Mouse (Mus musculus): ENCODE results near the gene Ranbp17. TPM values are rescaled to one million over a fixed set of nuclear protein-coding genes. Genes with fewer than 3 reads are reported as not detected.

The Ranbp17 gene
- polyA plus RNA-seq, 1 experiment from 2014 or later, result 8.6 TPM

- Histone ChIP-seq H3K4me1 (peaks cover 15% of the 10 kb centered on the region), H3K27me3 (peaks cover 91% of the 10 kb centered on the region), H3K4me2 (replicated peaks) (peak overlapping the region; percentile 60), H3K9ac (no peak overlapping the region), H3K36me3 (no peaks in the 10 kb centered on the region), H3K4me3 (peak overlapping the region; percentile 37), H3K9me3 (no peaks in the 10 kb centered on the region), H3K27ac (no peak overlapping the region)
- no peak for ATAC-seq (ENCODE audit: insufficient number of reproducible peaks, insufficient read depth, low FRiP score, low TSS enrichment)
- WGBS, result 2% methylated on average over 19 of the region's 19 CpGs
These were observed 311.9 kb downstream of the Ranbp17 start for GRCm38 (mm10) chr11:33201626-33202010.

GRCm38 (mm10) chr11:33200764-33201625, 312.6 kb downstream of the Ranbp17 start:
- H3K9me3 ChIP-seq, result no peaks in the 10 kb centered on the region
- peak; percentile 26; the same call in 1 of the 2 replicates for ATAC-seq (ENCODE audit: insufficient number of reproducible peaks, insufficient read depth, low FRiP score, low TSS enrichment)
- H3K4me2 ChIP-seq (replicated peaks), result peak overlapping the region; percentile 60
- H3K27me3 ChIP-seq, result peaks cover 91% of the 10 kb centered on the region
- H3K36me3 ChIP-seq, result no peaks in the 10 kb centered on the region
- WGBS, result 1% methylated on average over 68 of the region's 76 CpGs
- H3K27ac ChIP-seq, result no peak overlapping the region
- H3K9ac ChIP-seq, result peak overlapping the region; percentile 40
- peak overlapping the region; percentile 37 for H3K4me3 ChIP-seq
- H3K4me1 ChIP-seq, result peaks cover 17% of the 10 kb centered on the region

- no peak overlapping the region for H3K9ac ChIP-seq
- H3K27ac ChIP-seq, result no peak overlapping the region
- no peaks in the 10 kb centered on the region for H3K9me3 ChIP-seq
- H3K4me2 ChIP-seq (replicated peaks), result peak overlapping the region; percentile 60
- peaks cover 91% of the 10 kb centered on the region for H3K27me3 ChIP-seq
- H3K36me3 ChIP-seq, result no peaks in the 10 kb centered on the region
- no peak for ATAC-seq (ENCODE audit: insufficient number of reproducible peaks, insufficient read depth, low FRiP score, low TSS enrichment)
- H3K4me1 ChIP-seq, result peaks cover 17% of the 10 kb centered on the region
- peak overlapping the region; percentile 37 for H3K4me3 ChIP-seq
- WGBS, result under 1% methylated on average over 45 of the region's 45 CpGs
These were observed 313.4 kb downstream of the Ranbp17 start for GRCm38 (mm10) chr11:33199906-33200763.

- Histone ChIP-seq H3K9ac (no peak overlapping the region), H3K9me3 (no peaks in the 10 kb centered on the region), H3K27ac (no peak overlapping the region), H3K27me3 (peaks cover 89% of the 10 kb centered on the region), H3K4me3 (no peak overlapping the region), H3K4me1 (peaks cover 17% of the 10 kb centered on the region), H3K4me2 (replicated peaks) (no peak overlapping the region), H3K36me3 (no peaks in the 10 kb centered on the region)
- WGBS, result 2% methylated on average over 15 of the region's 15 CpGs
- ATAC-seq (ENCODE audit: insufficient number of reproducible peaks, insufficient read depth, low FRiP score, low TSS enrichment), result no peak
These were observed 314.4 kb downstream of the Ranbp17 start for GRCm38 (mm10) chr11:33199117-33199514.

GRCm38 (mm10) chr11:33198351-33199116, 315.0 kb downstream of the Ranbp17 start:
- Histone ChIP-seq H3K36me3 (no peaks in the 10 kb centered on the region), H3K9ac (no peak overlapping the region), H3K27me3 (peaks cover 89% of the 10 kb centered on the region), H3K4me1 (peaks cover 17% of the 10 kb centered on the region), H3K9me3 (no peaks in the 10 kb centered on the region), H3K4me2 (replicated peaks) (no peak overlapping the region), H3K4me3 (no peak overlapping the region), H3K27ac (no peak overlapping the region)
- WGBS, result 18% methylated on average over 22 of the region's 22 CpGs
- no peak for ATAC-seq (ENCODE audit: insufficient number of reproducible peaks, insufficient read depth, low FRiP score, low TSS enrichment)

- peaks cover 89% of the 10 kb centered on the region for H3K27me3 ChIP-seq
- H3K9me3 ChIP-seq, result no peaks in the 10 kb centered on the region
- H3K4me2 ChIP-seq (replicated peaks), result no peak overlapping the region
- no peak overlapping the region for H3K4me3 ChIP-seq
- no peak for ATAC-seq (ENCODE audit: insufficient number of reproducible peaks, insufficient read depth, low FRiP score, low TSS enrichment)
- H3K27ac ChIP-seq, result no peak overlapping the region
- H3K9ac ChIP-seq, result no peak overlapping the region
- WGBS, result 19% methylated on average over 15 of the region's 15 CpGs
- no peaks in the 10 kb centered on the region for H3K36me3 ChIP-seq
- peaks cover 17% of the 10 kb centered on the region for H3K4me1 ChIP-seq
These were observed 315.9 kb downstream of the Ranbp17 start for GRCm38 (mm10) chr11:33197673-33198072.

- Histone ChIP-seq H3K27ac (no peak overlapping the region), H3K27me3 (peaks cover 84% of the 10 kb centered on the region), H3K36me3 (no peaks in the 10 kb centered on the region), H3K4me3 (no peak overlapping the region), H3K9me3 (no peaks in the 10 kb centered on the region), H3K9ac (no peak overlapping the region), H3K4me2 (replicated peaks) (no peak overlapping the region), H3K4me1 (peaks cover 17% of the 10 kb centered on the region)
- WGBS, result 23% methylated on average over 13 of the region's 13 CpGs
- ATAC-seq (ENCODE audit: insufficient number of reproducible peaks, insufficient read depth, low FRiP score, low TSS enrichment), result no peak
These were observed 316.4 kb downstream of the Ranbp17 start for GRCm38 (mm10) chr11:33197133-33197514.

- no peak overlapping the region for H3K4me3 ChIP-seq
- H3K27me3 ChIP-seq, result peaks cover 82% of the 10 kb centered on the region
- no peaks in the 10 kb centered on the region for H3K9me3 ChIP-seq
- no peak overlapping the region for H3K4me2 ChIP-seq (replicated peaks)
- ATAC-seq (ENCODE audit: insufficient number of reproducible peaks, insufficient read depth, low FRiP score, low TSS enrichment), result no peak
- no peaks in the 10 kb centered on the region for H3K36me3 ChIP-seq
- 7% methylated on average over 24 of the region's 24 CpGs for WGBS
- peaks cover 16% of the 10 kb centered on the region for H3K4me1 ChIP-seq
- H3K27ac ChIP-seq, result no peak overlapping the region
- H3K9ac ChIP-seq, result no peak overlapping the region
These were observed 317.0 kb downstream of the Ranbp17 start for GRCm38 (mm10) chr11:33196447-33197132.

GRCm38 (mm10) chr11:33195531-33196446, 317.8 kb downstream of the Ranbp17 start:
- peaks cover 82% of the 10 kb centered on the region for H3K27me3 ChIP-seq
- WGBS, result 3% methylated on average over 25 of the region's 25 CpGs
- H3K4me1 ChIP-seq, result peaks cover 9% of the 10 kb centered on the region
- H3K4me2 ChIP-seq (replicated peaks), result no peak overlapping the region
- no peak for ATAC-seq (ENCODE audit: insufficient number of reproducible peaks, insufficient read depth, low FRiP score, low TSS enrichment)
- H3K27ac ChIP-seq, result no peak overlapping the region
- H3K36me3 ChIP-seq, result no peaks in the 10 kb centered on the region
- H3K9me3 ChIP-seq, result no peaks in the 10 kb centered on the region
- H3K9ac ChIP-seq, result no peak overlapping the region
- no peak overlapping the region for H3K4me3 ChIP-seq

- H3K27me3 ChIP-seq, result peaks cover 83% of the 10 kb centered on the region
- 15% methylated on average over 7 of the region's 7 CpGs for WGBS
- ATAC-seq (ENCODE audit: insufficient number of reproducible peaks, insufficient read depth, low FRiP score, low TSS enrichment), result no peak
These were observed 318.5 kb downstream of the Ranbp17 start for GRCm38 (mm10) chr11:33195061-33195460.

More at GRCm38 (mm10) chr11:33195061-33195460, 318.5 kb downstream of the Ranbp17 start:
- H3K9me3 ChIP-seq, result no peaks in the 10 kb centered on the region
- no peaks in the 10 kb centered on the region for H3K36me3 ChIP-seq
- H3K4me2 ChIP-seq (replicated peaks), result no peak overlapping the region
- 0 out of 2 replicates have a peak, but pooled peaks cover 2% of the 10 kb centered on the region for H3K4me1 ChIP-seq
- no peak overlapping the region for H3K9ac ChIP-seq
- H3K27ac ChIP-seq, result no peak overlapping the region
- H3K4me3 ChIP-seq, result no peak overlapping the region
